Mouse (Mus musculus) forebrain, embryonic 16.5 days (tissue): ENCODE data around the gene Skap2. TPM values are rescaled to one million over a fixed set of nuclear protein-coding genes. Genes with fewer than 3 reads are reported as not detected.

Experiments used
- ATAC-seq: fragments of 200-750 bp; cut with Nextera tagmentation; 2 replicates; pipeline ENCODE4 v1.8.0; 2017; ENCODE audit warnings: mild to moderate bottlenecking, moderate library complexity
- H3K27ac ChIP-seq: fragments of 300-500 bp; sonication (generic); 2 replicates; pipeline ENCODE4 v1.5.1; 2014; ENCODE audit warnings: low read length, control low read depth
- H3K27me3 ChIP-seq: fragments of 300-500 bp; sonication (generic); replicated peaks from 2 replicates; pipeline ENCODE4 v1.6.1; 2014; ENCODE audit warnings: low read length; ENCODE audit not compliant: control insufficient read depth, insufficient read depth
- H3K36me3 ChIP-seq: fragments of 300-500 bp; sonication (generic); 2 replicates; pipeline ENCODE4 v1.6.1; 2014; ENCODE audit not compliant: control insufficient read depth, insufficient read depth
- H3K4me1 ChIP-seq: fragments of 300-500 bp; sonication (generic); replicated peaks from 2 replicates; pipeline ENCODE4 v1.6.1; 2014; ENCODE audit warnings: low read length; ENCODE audit not compliant: control insufficient read depth, insufficient read depth
- H3K4me2 ChIP-seq: fragments of 300-500 bp; sonication (generic); 2 replicates; pipeline ENCODE4 v1.6.1; 2014; ENCODE audit warnings: mild to moderate bottlenecking, low read length, control low read depth
- H3K4me3 ChIP-seq: fragments of 300-500 bp; sonication (generic); replicated peaks from 2 replicates; pipeline ENCODE4 v1.5.1; 2014; ENCODE audit warnings: mild to moderate bottlenecking, low read length, control low read depth
- H3K9ac ChIP-seq: fragments of 300-500 bp; sonication (generic); replicated peaks from 2 replicates; pipeline ENCODE4 v1.6.1; 2014; ENCODE audit warnings: low read depth, low read length, control low read depth
- H3K9me3 ChIP-seq: fragments of 300-500 bp; sonication (generic); 2 replicates; pipeline ENCODE4 v1.6.1; 2016; ENCODE audit warnings: low read length; ENCODE audit not compliant: control insufficient read depth
- WGBS: fragments of 180-500 bp; shearing (Covaris S2); extraction: QIAGEN DNeasy Blood & Tissue Kit; methylation state at CpG from one replicate; pipeline ENCODE4 v1.1.7; 2014; 5-methylcytosine and 5-hydroxymethylcytosine counted together
- polyA plus RNA-seq: library from polyadenylated mRNA; unstranded; fragments of >200 nt; fragmentation: Nextera tagmentation; extraction: Ambion mirVana; gene quantifications from 2 replicates; pipeline ENCODE4 v1.2.1, GENCODE M21; 2015

Gene Skap2
- polyA plus RNA-seq, 1 experiment from 2014 or later, result 5.5 TPM

DNA sequence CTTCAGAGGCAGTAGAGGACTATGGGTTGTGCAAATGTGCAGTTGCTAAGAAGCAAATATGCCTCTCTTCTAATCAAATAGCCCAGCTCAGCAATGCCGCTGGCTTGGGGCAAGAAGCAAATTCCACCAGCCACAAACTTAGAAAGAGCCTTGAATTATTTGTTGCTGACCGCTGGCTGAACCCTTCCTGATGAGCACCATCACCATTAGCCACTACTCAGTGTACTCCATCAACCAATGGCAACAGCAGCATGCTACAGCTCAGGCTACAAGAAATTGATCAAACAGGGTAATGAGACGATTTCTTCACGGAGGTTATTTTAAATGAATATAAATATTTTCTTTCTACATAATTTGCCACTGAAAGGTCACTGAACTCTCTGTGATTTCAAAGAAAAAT lies 36.6 kb downstream of the Skap2 start:
- no peak overlapping the region for H3K4me2 ChIP-seq
- H3K27ac ChIP-seq, result no peak overlapping the region
- no peak overlapping the region for H3K9ac ChIP-seq
- ATAC-seq, result no peak
- WGBS, result 46% methylated on average over 4 of the region's 4 CpGs
- no peaks in the 10 kb centered on the region for H3K27me3 ChIP-seq
- H3K4me1 ChIP-seq, result peaks cover 6% of the 10 kb centered on the region; the same call in 1 of the 2 replicates
- no peaks in the 10 kb centered on the region for H3K36me3 ChIP-seq
- no peak overlapping the region for H3K4me3 ChIP-seq
- H3K9me3 ChIP-seq, result no peaks in the 10 kb centered on the region

DNA sequence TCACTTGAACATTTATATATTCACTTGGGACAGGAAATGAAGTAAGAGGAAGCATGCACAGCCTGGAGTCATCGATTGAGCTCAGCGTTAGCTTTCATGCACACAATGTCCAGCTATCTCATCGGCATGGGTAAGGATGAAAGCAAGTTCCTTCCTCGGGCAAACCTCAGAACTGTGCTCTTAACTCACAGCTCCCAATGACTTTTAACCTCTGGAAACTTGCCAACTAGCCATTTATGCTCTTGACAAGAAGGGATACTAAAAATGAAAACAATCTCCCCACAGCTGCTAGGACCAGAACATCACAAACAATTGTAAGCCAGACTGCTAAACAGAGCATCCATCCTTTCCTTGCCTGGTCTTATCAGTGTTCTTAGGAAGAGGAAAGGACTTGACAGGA lies 53.4 kb downstream of the Skap2 start:
- no peak overlapping the region for H3K27ac ChIP-seq
- no peaks in the 10 kb centered on the region for H3K9me3 ChIP-seq
- no peak for ATAC-seq
- H3K36me3 ChIP-seq, result no peaks in the 10 kb centered on the region
- H3K4me1 ChIP-seq, result no peaks in the 10 kb centered on the region
- H3K4me3 ChIP-seq, result no peak overlapping the region
- H3K27me3 ChIP-seq, result no peaks in the 10 kb centered on the region
- 89% methylated on average over 4 of the region's 4 CpGs for WGBS
- no peak overlapping the region for H3K4me2 ChIP-seq
- no peak overlapping the region for H3K9ac ChIP-seq

DNA sequence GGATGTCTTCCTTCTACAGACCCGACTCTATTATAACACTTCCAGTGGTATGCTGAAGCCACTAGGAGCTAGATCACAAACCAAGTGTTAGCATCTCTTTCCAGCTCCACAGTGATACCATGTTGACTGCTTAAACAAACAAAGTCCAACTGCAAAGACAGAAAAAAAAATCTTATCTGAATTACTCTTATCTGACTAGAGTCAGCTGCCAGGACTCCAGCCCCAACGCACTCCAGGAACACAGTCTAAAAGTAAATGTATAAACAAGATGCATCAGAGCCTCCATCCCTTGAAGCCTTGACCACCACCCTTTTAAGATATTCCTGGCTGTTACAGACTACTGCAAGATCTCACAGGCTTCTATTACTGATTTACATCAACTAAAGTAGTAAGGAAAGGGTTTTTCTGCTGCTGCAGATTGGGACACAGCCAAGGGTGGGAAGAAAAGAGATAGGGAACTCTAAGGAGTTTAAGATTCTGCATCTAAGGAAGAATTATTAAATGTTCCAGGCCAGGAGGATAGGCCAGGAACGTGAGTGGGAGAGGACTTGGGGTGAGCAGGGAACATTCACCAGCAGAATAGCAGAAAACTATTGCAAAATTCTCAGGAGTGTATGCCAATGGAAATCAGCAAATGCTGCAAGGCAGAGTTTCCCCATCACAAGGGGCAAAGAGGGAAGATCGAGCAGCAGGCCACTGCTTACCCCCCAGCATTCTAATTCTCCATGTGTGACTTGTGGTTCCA lies 56.1 kb downstream of the Skap2 start:
- no peaks in the 10 kb centered on the region for H3K4me1 ChIP-seq
- no peak overlapping the region for H3K9ac ChIP-seq
- H3K4me2 ChIP-seq, result no peak overlapping the region
- no peaks in the 10 kb centered on the region for H3K27me3 ChIP-seq
- H3K27ac ChIP-seq, result no peak overlapping the region
- no peak overlapping the region for H3K4me3 ChIP-seq
- 86% methylated on average over 4 of the region's 4 CpGs for WGBS
- no peak for ATAC-seq
- H3K9me3 ChIP-seq, result no peaks in the 10 kb centered on the region
- no peaks in the 10 kb centered on the region for H3K36me3 ChIP-seq

DNA sequence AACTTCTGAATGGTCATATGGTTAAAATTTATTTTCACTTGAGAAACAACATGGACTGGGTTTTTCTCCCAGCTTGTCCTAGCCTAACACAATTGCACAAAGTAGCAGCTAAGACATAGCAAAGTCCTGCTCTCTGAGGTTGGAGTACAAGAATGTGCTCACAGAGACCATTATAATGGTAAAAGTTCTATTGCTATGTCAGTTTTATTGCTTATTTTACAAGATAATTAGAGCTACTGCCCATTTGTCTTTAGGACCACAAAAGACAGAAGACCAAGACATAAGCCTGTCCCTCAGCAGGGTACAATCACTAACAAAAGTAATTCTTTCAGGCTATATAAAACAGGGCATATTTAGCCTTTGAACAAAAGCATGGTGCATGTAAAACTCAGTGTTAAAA lies 64.7 kb downstream of the Skap2 start:
- H3K36me3 ChIP-seq, result no peaks in the 10 kb centered on the region
- H3K4me3 ChIP-seq, result no peak overlapping the region
- H3K9me3 ChIP-seq, result no peaks in the 10 kb centered on the region
- no peak overlapping the region for H3K4me2 ChIP-seq
- 0 out of 2 replicates have a peak, but pooled peaks cover 2% of the 10 kb centered on the region for H3K4me1 ChIP-seq
- H3K27me3 ChIP-seq, result no peaks in the 10 kb centered on the region
- no peak overlapping the region for H3K9ac ChIP-seq
- no peak for ATAC-seq
- no peak overlapping the region for H3K27ac ChIP-seq

DNA sequence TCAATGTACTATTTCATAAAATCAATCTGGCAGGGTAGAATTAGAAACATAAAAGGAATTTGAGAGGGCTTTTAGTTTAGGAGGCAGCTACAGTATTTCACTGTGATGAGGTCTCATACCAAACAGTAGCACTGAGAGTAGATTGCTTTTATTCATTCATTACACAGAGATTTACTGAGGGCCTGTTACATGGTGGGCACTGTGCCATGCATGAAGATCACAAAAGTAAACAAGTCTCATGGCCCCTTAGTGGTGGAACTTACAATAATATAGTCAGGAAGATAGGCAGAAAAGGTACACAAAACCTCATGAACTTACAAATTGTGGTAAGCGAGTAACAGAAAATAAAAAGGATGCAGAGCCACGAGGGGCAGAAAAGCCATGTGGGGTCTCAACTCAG lies 67.4 kb downstream of the Skap2 start:
- no peaks in the 10 kb centered on the region for H3K27me3 ChIP-seq
- whole genome bisulfite sequencing, result 52% methylated on average over 2 of the region's 2 CpGs
- H3K27ac ChIP-seq, result no peak overlapping the region
- H3K4me3 ChIP-seq, result no peak overlapping the region
- H3K36me3 ChIP-seq, result no peaks in the 10 kb centered on the region
- no peaks in the 10 kb centered on the region for H3K9me3 ChIP-seq
- H3K4me2 ChIP-seq, result no peak overlapping the region
- 0 out of 2 replicates have a peak, but pooled peaks cover 2% of the 10 kb centered on the region for H3K4me1 ChIP-seq
- no peak for ATAC-seq
- no peak overlapping the region for H3K9ac ChIP-seq

DNA sequence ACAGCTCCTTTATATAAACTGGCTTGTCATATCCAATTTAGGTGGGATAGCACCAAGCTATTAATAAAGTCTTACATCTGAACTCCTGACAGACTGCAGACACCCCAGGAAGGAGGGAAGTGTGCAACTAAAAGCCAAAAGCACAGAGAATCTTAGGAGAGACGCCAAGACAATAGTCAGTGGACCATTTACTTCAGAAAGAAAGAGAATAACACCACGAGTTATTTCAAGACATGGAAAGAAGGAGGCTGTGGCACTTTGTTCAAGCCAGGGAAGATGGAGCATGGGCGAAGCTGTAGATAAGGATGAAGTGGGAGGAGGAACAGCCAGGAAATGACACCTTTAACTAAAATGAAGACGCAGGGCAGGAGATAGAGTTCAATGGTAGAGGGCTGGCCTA lies 78.4 kb downstream of the Skap2 start:
- no peak overlapping the region for H3K9ac ChIP-seq
- WGBS, result 73% methylated on average over 4 of the region's 4 CpGs
- H3K27ac ChIP-seq, result no peak overlapping the region
- ATAC-seq, result no peak
- peaks cover 20% of the 10 kb centered on the region; the same call in 1 of the 2 replicates for H3K27me3 ChIP-seq
- H3K36me3 ChIP-seq, result no peaks in the 10 kb centered on the region
- no peaks in the 10 kb centered on the region for H3K4me1 ChIP-seq
- no peak overlapping the region for H3K4me3 ChIP-seq
- no peaks in the 10 kb centered on the region for H3K9me3 ChIP-seq
- no peak overlapping the region for H3K4me2 ChIP-seq

DNA sequence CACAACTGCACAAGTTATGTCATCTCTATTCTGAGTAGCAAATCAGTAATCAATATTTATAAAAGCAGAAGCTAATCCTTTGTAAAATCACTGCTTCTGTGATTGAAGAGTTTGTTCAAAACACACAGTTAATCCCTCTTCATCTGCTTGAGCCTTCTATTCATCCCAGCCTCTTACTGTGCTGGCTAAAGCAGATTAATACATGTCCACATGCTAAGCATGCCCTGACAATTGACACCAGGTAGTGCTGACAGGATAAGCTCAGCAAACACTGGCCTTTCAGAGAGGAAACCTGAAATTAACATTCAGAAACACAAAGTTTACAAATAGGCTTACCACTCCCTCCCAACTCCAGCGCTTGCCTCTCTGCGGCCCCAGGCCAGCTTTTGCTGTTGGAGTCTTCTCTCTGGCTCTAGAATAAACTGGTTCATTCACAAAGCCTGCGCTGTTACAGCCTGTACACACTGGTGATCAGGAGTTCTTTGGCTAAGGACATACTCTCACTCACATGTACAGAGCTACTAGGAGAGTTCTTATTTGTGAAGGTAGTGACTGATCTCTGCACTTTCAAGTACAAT lies 79.2 kb downstream of the Skap2 start:
- peaks cover 18% of the 10 kb centered on the region; the same call in 1 of the 2 replicates for H3K27me3 ChIP-seq
- 13% methylated on average over 3 of the region's 3 CpGs for WGBS

DNA sequence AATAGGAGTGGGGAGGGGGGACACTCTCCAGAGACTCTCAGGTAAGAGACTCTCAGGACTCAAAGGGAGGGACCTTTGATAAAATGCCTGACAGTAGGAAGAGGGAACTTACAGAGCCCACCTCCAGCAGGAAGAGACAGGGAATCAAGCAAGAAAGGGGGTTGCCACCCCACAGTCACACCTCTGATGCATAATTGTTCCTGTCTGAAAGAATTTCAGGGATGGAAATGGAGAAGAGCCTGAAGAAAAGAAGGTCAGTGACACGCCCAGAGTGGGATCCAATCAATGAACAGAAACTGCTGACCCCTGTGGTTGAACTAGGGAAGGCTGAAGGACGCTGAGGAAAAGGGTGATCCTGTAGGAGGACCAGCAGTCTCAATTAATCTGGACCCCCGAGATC lies 85.2 kb downstream of the Skap2 start:
- no peak overlapping the region for H3K4me3 ChIP-seq
- ATAC-seq, result no peak
- WGBS, result 54% methylated on average over 3 of the region's 3 CpGs
- no peaks in the 10 kb centered on the region for H3K36me3 ChIP-seq
- no peak overlapping the region for H3K9ac ChIP-seq
- H3K27me3 ChIP-seq, result peaks cover 9% of the 10 kb centered on the region; the same call in 1 of the 2 replicates
- no peak overlapping the region for H3K27ac ChIP-seq
- no peak overlapping the region for H3K4me2 ChIP-seq
- H3K4me1 ChIP-seq, result no peaks in the 10 kb centered on the region
- H3K9me3 ChIP-seq, result no peaks in the 10 kb centered on the region

More for the DNA sequence above, 79.2 kb downstream of the Skap2 start:
- Histone ChIP-seq H3K36me3 (no peaks in the 10 kb centered on the region), H3K27ac (no peak overlapping the region), H3K4me2 (no peak overlapping the region), H3K4me3 (no peak overlapping the region), H3K9ac (no peak overlapping the region), H3K4me1 (no peaks in the 10 kb centered on the region), H3K9me3 (no peaks in the 10 kb centered on the region)
- ATAC-seq, result no peak

DNA sequence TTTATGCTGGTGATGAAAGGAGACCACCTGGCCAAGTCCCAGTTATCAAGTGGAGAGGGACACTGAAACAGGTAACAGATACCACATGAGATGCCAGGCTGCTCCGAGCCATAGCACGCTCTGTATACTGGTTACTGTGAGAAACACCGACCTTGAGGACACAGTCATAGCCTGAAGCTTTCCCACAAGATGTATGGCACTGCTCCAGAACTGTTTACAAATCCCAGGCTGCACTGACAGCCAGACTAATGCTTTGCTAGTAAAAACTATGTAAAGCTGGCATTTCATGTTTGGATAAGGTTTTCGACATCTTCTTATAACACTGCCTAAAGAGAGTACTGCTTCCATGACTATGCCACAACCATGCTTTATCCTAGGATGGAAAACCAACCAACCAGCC lies 90.5 kb downstream of the Skap2 start:
- no peak for ATAC-seq
- no peak overlapping the region for H3K9ac ChIP-seq
- H3K4me3 ChIP-seq, result no peak overlapping the region
- H3K27me3 ChIP-seq, result 0 out of 2 replicates have a peak, but pooled peaks cover 3% of the 10 kb centered on the region
- H3K4me1 ChIP-seq, result no peaks in the 10 kb centered on the region
- H3K36me3 ChIP-seq, result no peaks in the 10 kb centered on the region
- no peaks in the 10 kb centered on the region for H3K9me3 ChIP-seq
- 87% methylated on average over 4 of the region's 4 CpGs for WGBS
- no peak overlapping the region for H3K27ac ChIP-seq
- H3K4me2 ChIP-seq, result no peak overlapping the region
